Mouse (Mus musculus) gastrocnemius, postnatal 25 days (tissue): ENCODE results near the gene Emid1. TPM values are rescaled to one million over a fixed set of nuclear protein-coding genes. Genes with fewer than 3 reads are reported as not detected.

Experiments used
- DNase-seq: peaks from one replicate; pipeline ENCODE4 v3.0.0; 2022
- long read RNA-seq, 2 experiments: library from polyadenylated mRNA; stranded (forward); transcript quantifications; one replicate each; pipeline ENCODE4 v2.0.0; 2021
- total RNA-seq, 2 experiments: library from RNA; stranded (reverse); gene quantifications; 1 replicate in 1 of 2; 2 replicates in 1 of 2; pipeline ENCODE4 v1.2.3; 2021

Emid1 gene
- 10 to 100 TPM in 1 of 2 experiments, 1 to 10 TPM in 1; 9.4 to 15.4 TPM for total RNA-seq
- long read RNA-seq, experiment 1, partial matches to known transcripts, result 0 of 33 reads
- long read RNA-seq, experiment 1, other reads (novel, unspliced or antisense), result 30 of 33 reads
- long read RNA-seq, experiment 2, partial matches to known transcripts, result 1 of 16 reads
- long read RNA-seq, experiment 2, other reads (novel, unspliced or antisense), result 14 of 16 reads

DNA sequence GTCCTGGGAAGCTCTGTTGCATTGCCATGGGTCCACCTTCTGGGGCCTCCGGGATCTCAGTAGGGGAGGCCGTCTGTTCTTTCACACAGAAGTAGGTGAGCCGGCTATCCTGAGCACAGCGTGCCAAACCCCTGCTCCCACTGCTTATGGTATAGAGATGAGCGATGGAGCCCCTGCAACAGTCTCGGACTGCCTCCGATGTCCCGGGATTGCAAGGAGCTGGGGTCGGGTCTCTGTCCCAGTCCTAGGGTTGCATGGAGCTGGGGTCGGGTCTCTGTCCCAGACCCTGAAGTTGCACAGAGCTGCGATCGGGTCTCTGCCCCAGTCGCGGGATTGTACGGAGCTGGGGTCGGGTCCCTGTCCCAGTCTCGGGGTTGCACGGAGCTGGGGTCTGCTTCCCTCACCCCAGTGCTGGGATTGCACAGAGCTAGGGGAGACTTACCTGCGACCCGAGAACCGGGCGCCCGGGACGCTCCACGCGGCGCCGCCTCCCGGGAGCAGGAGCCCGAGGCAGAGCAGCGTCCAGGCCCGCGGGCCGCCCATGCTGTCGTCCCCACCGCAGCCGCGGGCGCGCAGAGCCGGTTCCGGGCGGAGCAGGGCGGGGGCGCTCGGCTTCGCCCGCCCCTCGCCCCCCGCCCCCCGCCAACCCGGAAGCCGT is at the start of gene Emid1:
Gene Emid1, minus strand, starts transcription at position 578 of the 658 bp plus-strand sequence.
- no peak for DNase-seq

DNA sequence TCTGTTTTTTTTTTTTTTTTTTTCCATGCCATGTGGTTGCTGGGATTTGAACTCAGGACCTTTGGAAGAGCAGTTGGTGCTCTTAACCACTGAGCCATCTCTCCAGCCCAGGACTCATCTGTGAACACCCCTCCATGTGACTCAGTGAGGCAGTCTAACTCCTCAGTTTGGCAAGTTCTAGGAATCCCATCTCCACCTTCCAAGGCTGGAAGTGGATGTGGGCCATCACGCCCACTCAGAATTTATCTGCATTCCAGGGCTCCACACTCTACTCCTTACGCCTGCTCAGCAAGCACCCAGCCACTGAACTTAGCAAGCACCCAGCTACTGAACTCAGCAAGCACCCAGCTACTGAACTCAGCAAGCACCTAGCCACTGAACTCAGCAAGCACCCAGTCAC is 47.8 kb upstream of the Emid1 start:
- no peak for DNase-seq

- DNase-seq, result no peak
Measured at GRCm38 (mm10) chr11:5197068-5197467, 45.0 kb upstream of the Emid1 start.

- DNase-seq, result no peak
Measured at GRCm38 (mm10) chr11:5196583-5196982, 44.5 kb upstream of the Emid1 start.

GRCm38 (mm10) chr11:5193576-5193881 is 41.5 kb upstream of the Emid1 start:
- no peak for DNase-seq

- no peak for DNase-seq
Measured at GRCm38 (mm10) chr11:5192840-5193575, 41.0 kb upstream of the Emid1 start.

- DNase-seq, result peak; percentile 91
Measured at GRCm38 (mm10) chr11:5192084-5192516, 40.0 kb upstream of the Emid1 start.

GRCm38 (mm10) chr11:5189239-5189933 is 37.3 kb upstream of the Emid1 start:
- no peak for DNase-seq

GRCm38 (mm10) chr11:5188170-5188569 is 36.1 kb upstream of the Emid1 start:
- no peak for DNase-seq

DNA sequence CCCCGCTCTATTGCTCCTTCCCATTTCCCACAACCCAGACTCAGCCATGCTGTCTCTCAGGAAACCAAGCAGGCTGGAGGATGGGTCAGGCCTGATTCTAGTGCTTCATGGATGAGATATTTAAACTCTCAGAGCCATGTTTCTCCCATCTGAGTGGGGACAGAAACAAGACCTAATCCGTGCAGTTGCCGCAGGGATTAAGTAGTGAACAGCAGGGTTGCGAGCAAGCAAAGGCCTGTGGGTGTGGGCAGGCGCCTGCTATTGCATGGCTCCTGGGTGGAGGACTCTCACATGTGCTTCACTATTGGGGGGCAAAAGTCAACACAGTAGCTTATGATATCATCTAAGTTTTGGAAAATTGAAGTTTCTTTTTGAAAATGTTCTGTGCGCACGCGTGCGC is 32.8 kb upstream of the Emid1 start:
- no peak for DNase-seq

GRCm38 (mm10) chr11:5184250-5184649 is 32.2 kb upstream of the Emid1 start:
- DNase-seq, result no peak

DNA sequence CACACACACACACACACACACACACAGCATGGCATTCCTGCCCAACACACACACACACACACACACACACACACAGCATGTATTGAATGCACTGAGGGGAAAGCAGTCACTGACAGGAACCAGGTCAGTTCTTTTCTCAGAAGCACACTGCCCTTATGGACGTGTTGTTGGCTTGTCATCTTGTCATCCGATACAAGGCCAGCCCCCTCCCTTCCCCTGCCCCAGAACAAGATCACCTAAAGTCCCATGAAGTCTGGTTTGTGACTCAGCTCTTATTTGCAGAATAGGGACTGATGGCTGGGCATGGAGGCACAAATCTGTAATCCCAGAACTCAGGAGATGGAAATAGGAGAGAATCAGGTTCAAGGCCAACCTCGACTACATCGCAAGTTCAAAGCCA is 30.8 kb upstream of the Emid1 start:
- DNase-seq, result no peak

DNA sequence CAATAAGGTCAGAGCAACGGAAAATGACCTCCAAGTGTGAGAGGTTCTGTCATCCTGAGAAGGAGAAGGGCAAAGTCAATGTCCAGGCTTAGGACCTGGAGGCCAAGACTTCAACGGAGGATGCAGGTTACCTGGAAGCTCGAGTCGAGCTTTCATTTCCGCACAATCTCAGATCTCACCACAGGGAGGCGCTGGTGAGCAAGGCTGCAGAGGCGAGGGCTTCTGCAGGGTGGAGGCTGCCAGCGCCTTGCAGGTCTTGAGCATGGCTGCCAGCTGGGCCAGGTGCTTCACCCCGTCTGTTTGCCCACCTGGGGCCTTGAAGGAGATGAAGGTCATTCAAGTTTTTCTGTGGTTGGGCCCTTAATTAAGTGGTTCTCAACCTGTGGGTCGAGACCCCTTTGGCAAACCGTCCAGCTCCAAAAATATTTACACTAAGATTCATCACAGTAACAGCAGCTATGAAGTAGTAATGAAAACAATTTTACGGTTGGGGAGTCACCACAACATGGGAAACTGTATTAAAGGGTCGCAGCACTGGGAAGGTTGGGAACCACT is 29.9 kb upstream of the Emid1 start:
- peak; percentile 70 for DNase-seq

DNA sequence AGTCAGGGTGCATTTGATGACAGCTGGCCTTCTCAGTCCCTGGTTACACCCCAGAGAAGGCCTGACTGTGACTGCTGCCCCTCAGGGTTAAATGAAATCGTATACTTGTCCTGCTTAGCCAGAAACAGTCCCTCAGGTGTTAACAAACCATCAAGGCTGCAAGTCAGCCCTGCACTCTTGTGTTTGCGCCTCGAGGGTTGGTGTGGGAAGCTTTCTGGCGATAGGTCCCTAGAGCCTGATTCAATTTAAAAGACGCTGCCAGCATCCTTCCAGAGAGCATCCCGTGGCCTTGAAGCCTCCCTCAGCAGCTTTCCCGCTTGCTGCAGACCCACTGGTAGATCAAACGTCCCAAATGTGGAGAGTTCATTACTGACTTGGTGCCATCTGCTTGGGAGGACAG is 27.3 kb upstream of the Emid1 start:
- no peak for DNase-seq

- no peak for DNase-seq
Measured at GRCm38 (mm10) chr11:5177171-5177570, 25.1 kb upstream of the Emid1 start.

DNA sequence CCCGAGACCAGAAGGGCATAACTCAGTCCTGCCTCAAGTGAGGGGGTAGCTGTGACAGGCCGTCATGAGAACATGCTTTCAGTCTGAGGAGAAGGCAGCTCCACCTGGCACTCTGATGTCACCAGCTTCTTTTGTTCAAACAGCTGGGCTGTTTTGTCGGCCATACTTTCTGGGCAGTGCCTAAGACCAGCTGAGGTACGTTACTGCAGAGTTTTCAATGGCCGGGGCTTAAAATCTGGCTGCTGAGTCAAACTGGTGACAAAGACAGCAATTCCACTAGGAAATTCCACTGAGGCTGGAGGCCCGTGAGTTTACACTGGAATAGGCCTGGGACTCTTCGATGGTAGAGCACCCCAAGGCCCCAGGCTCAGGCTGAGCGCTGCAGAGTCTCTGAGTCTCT is 24.6 kb upstream of the Emid1 start:
- DNase-seq, result no peak

DNA sequence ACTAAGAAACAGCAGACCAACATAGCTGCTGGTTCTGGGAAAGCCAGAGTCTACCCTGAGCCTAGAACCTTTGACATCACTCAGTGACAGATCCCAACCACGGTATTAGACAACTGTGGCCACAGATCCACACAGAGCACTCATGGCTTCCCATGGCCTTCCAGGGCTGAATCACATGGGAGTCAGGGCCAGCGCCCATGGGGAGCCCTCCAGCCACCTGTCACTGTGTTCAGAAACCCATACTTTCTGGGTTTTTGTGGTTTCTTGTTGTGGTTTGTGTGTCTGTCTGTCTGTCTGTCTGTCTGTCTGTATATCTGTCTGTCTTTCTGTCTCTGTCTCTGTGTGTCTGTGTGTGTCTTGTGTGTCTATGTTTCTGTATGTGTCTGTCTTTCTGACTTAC is 23.8 kb upstream of the Emid1 start:
- DNase-seq, result no peak

DNA sequence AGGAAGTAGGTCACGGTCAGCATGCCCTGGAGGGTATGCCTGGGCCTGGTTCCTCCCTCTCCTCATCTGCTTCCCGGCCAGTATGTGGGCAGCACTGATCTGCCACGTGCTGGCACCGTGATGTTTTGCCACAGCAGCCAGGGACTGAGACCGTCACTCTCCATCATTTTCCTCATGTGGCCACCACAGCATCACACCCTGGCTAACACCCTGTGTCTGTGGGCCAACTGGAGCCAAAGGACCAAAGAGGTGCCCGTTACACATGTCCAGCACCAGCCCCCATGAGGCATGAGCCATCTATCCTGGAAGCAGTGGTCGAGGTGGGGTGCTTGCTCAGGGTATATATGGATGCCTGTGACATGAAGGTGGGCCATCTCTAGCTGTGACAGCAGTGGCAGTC is 23.1 kb upstream of the Emid1 start:
- DNase-seq, result no peak

DNA sequence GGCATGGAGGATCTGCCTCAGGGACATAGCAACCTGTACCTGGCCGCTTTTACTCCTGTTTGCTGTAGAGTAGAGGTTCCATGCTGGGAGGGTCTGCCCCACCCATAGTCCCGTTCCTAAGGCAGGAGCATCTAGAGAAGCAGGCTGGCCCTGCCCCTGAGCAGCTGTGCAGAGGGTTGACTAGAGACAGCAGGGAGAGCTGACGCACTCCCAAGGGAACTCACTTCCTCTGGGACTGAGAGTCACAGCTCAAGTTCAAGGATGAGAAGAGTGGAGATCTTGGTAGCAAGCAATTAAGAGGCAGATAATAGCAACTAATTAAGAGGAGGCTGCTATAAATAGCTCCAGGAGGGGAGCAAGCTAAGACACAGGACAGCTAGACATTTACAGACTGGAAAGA is 20.8 kb upstream of the Emid1 start:
- DNase-seq, result no peak

GRCm38 (mm10) chr11:5167311-5167710 is 15.3 kb upstream of the Emid1 start:
- no peak for DNase-seq

DNA sequence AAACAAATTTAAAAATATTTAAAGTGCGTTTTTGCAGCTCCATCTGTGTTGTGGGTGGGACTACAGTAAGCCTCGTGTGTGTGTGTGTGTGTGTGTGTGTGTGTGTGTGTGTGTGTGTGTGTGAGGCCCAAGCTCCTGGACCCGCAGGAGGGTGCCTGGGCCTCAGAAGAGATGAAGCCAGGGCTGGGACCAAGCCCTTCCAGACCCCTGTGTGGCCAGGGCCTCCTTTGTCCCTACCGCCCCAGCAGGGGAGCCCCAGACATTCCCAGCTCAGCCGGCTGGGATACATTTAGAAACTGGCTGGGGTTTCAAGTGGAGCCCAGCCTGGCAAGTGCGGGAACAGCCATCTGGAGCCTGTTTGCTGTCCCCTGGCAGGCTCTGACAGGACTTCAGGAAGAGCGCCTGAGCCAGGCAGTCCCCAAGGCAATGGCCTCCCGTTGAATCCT is 13.4 kb upstream of the Emid1 start:
- peak; percentile 71 for DNase-seq

DNA sequence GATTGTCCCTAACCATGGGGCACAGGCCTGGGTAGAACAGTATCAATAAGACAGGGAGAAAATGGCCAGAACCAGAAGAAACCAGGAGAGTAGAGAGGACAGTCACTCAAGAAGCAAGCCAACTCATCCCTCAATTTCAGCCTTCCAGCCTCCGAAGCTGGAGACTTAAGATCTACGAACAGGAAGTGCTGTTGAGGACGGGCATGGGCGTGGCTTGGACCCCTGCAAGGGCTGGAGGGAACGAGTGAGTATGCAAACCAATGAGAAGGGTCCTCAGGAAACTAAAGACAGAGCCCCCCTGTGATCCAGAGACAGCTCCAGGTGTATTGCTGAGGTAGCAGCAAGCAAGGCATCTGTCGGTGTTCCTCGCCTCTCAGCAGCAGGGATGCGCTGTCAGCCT is 12.3 kb upstream of the Emid1 start:
- no peak for DNase-seq

DNA sequence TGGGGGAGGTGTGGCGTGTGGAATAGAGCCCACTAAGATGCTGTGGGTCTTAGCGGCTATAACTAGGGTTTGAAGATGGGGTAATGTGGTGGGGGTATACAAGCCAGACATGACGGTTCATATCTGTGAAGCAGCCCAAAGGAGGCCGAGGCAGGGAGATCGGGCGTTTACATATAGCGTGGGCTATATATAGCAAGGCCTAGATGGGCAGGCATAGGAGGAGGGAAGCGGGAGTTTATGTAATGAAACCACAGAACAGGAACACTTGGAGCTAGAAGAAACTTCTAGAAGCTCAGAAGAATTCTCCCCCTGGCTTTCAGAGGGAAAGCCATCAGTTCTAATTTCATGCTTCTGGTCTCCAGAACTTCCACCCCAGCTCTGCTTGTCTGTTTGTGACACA is 11.4 kb upstream of the Emid1 start:
- no peak for DNase-seq
